8 mouse cellular contexts compared by ENCODE assay signal in genomic region chr4:155963106-155963505, GRCm38 (mm10). TPM values are rescaled to one million over a fixed set of nuclear protein-coding genes. Genes with fewer than 3 reads are reported as not detected.
DNase-seq lines count a peak whose midpoint lies in the region; ATAC-seq lines count a peak whose summit lies in the region.

No protein-coding gene starts in this region.

- no peaks in the 10 kb centered on the region for H3K27me3 ChIP-seq in megakaryocyte, embryonic 14.5 days (replicated peaks)
- no peaks in the 10 kb centered on the region for H3K27me3 ChIP-seq in forebrain, embryonic 15.5 days
- H3K27me3 ChIP-seq in stomach, embryonic 16.5 days (ENCODE audit: control insufficient read depth, insufficient read depth, low read length): no peaks in the 10 kb centered on the region

- H3K4me1 ChIP-seq in megakaryocyte, embryonic 14.5 days: peaks cover 32% of the 10 kb centered on the region
- peaks cover 13% of the 10 kb centered on the region for H3K4me1 ChIP-seq in forebrain, embryonic 15.5 days
- peaks cover 14% of the 10 kb centered on the region for H3K4me1 ChIP-seq in stomach, embryonic 16.5 days (ENCODE audit: control insufficient read depth, insufficient read depth, low read length)

- peak overlapping the region; percentile 53; the same call in 1 of the 2 replicates for H3K9ac ChIP-seq in forebrain, embryonic 15.5 days (replicated peaks)
- peak overlapping the region; percentile 86 for H3K9ac ChIP-seq in stomach, embryonic 16.5 days (ENCODE audit: low read length)

- ATAC-seq in megakaryocyte, adult 5-6 weeks (ENCODE audit: poor library complexity, severe bottlenecking): no peak
- ATAC-seq in forebrain, embryonic 15.5 days (replicated peaks): no peak
- ATAC-seq in stomach, embryonic 16.5 days (ENCODE audit: insufficient read depth, low FRiP score): no peak

- peaks cover 74% of the 10 kb centered on the region for H3K36me3 ChIP-seq in megakaryocyte, embryonic 14.5 days (replicated peaks; ENCODE audit: low read length)
- peaks cover 28% of the 10 kb centered on the region for H3K36me3 ChIP-seq in forebrain, embryonic 15.5 days
- peaks cover 13% of the 10 kb centered on the region for H3K36me3 ChIP-seq in stomach, embryonic 16.5 days (ENCODE audit: control insufficient read depth, insufficient read depth, low read length)

- peak overlapping the region; percentile 91 for H3K4me3 ChIP-seq in megakaryocyte, embryonic 14.5 days (replicated peaks)
- H3K4me3 ChIP-seq in forebrain, embryonic 15.5 days: no peak overlapping the region; the same call in 1 of the 2 replicates
- peak overlapping the region; percentile 68 for H3K4me3 ChIP-seq in stomach, embryonic 16.5 days (replicated peaks; ENCODE audit: low read length)

- no peaks in the 10 kb centered on the region for H3K9me3 ChIP-seq in megakaryocyte, embryonic 14.5 days
- no peaks in the 10 kb centered on the region for H3K9me3 ChIP-seq in forebrain, embryonic 15.5 days
- no peaks in the 10 kb centered on the region for H3K9me3 ChIP-seq in stomach, embryonic 16.5 days (replicated peaks; ENCODE audit: control insufficient read depth, low read length)

- no peak overlapping the region for H3K27ac ChIP-seq in forebrain, embryonic 15.5 days (replicated peaks)
- H3K27ac ChIP-seq in stomach, embryonic 16.5 days (ENCODE audit: low read length): no peak overlapping the region

- no peak overlapping the region for H3K4me2 ChIP-seq in forebrain, embryonic 15.5 days (replicated peaks)
- H3K4me2 ChIP-seq in stomach, embryonic 16.5 days (ENCODE audit: low read depth, low read length): peak overlapping the region; percentile 98

- peak; percentile 13 to 40 for DNase-seq in kidney, postnatal 4 days
- DNase-seq in thymus, postnatal 36 days: no peak
- no peak for DNase-seq in gastrocnemius, adult 18-20 months (ENCODE audit: low spot score)
- no peak for DNase-seq in urinary bladder, postnatal 10 days (ENCODE audit: low spot score)

- WGBS in forebrain, embryonic 15.5 days: 60% methylated on average over 7 of the region's 7 CpGs
- 52% methylated on average over 7 of the region's 7 CpGs for whole genome bisulfite sequencing in stomach, embryonic 16.5 days

RNA-seq across cellular contexts. Expression of gene C1qtnf12, which starts 1.0 kb away (rescaled TPM):
- 30.2 and 64.1 TPM in 2 replicates for polyA plus RNA-seq in megakaryocyte, embryonic 14.5 days (2012; ENCODE audit: insufficient read depth, low replicate concordance)
- total RNA-seq in megakaryocyte, adult 5-6 weeks (2015): 30.3 and 40.1 TPM in 2 replicates
- total RNA-seq in megakaryocyte, adult 5-6 weeks (2017): 9.4 and 14.6 TPM in 2 replicates
- 7.4 and 9.0 TPM in 2 replicates for polyA plus RNA-seq in forebrain, embryonic 15.5 days (2015; fragmentation: Nextera tagmentation; extraction: Ambion mirVana)
- polyA plus RNA-seq in stomach, embryonic 16.5 days (2015; fragmentation: Nextera tagmentation; extraction: Ambion mirVana): 32.0 and 37.6 TPM in 2 replicates
- total RNA-seq in gastrocnemius, adult 18-20 months (2021): 10 to 100 TPM; 16.9 to 19.7 TPM

RNA-seq across cellular contexts. Expression of gene Ube2j2, which starts 19.5 kb away (rescaled TPM):
- 90.8 and 106 TPM in 2 replicates for polyA plus RNA-seq in megakaryocyte, embryonic 14.5 days (2012; ENCODE audit: insufficient read depth, low replicate concordance)
- total RNA-seq in megakaryocyte, adult 5-6 weeks (2015): 65.3 and 67.7 TPM in 2 replicates
- total RNA-seq in megakaryocyte, adult 5-6 weeks (2017): 91.4 and 101 TPM in 2 replicates
- polyA plus RNA-seq in forebrain, embryonic 15.5 days (2015; fragmentation: Nextera tagmentation; extraction: Ambion mirVana): 123 and 127 TPM in 2 replicates
- 71.6 and 74.5 TPM in 2 replicates for polyA plus RNA-seq in stomach, embryonic 16.5 days (2015; fragmentation: Nextera tagmentation; extraction: Ambion mirVana)
- 10 to 100 TPM; 62.3 to 66.4 TPM for total RNA-seq in gastrocnemius, adult 18-20 months (2021)

RNA-seq across cellular contexts. Expression of gene B3galt6, which starts 29.3 kb away (rescaled TPM):
- 3.3 and 5.3 TPM in 2 replicates for polyA plus RNA-seq in megakaryocyte, embryonic 14.5 days (2012; ENCODE audit: insufficient read depth, low replicate concordance)
- 3.5 and 3.6 TPM in 2 replicates for total RNA-seq in megakaryocyte, adult 5-6 weeks (2015)
- 3.5 and 4.0 TPM in 2 replicates for total RNA-seq in megakaryocyte, adult 5-6 weeks (2017)
- 27.8 and 30.2 TPM in 2 replicates for polyA plus RNA-seq in forebrain, embryonic 15.5 days (2015; fragmentation: Nextera tagmentation; extraction: Ambion mirVana)
- 11.0 and 11.6 TPM in 2 replicates for polyA plus RNA-seq in stomach, embryonic 16.5 days (2015; fragmentation: Nextera tagmentation; extraction: Ambion mirVana)
- total RNA-seq in gastrocnemius, adult 18-20 months (2021): 1 to 10 TPM; 1.3 TPM

RNA-seq across cellular contexts. Expression of gene Sdf4, which starts 29.6 kb away (rescaled TPM):
- polyA plus RNA-seq in megakaryocyte, embryonic 14.5 days (2012; ENCODE audit: insufficient read depth, low replicate concordance): 29.6 and 45.2 TPM in 2 replicates
- 43.6 and 57.5 TPM in 2 replicates for total RNA-seq in megakaryocyte, adult 5-6 weeks (2015)
- total RNA-seq in megakaryocyte, adult 5-6 weeks (2017): 216 and 221 TPM in 2 replicates
- 114 and 117 TPM in 2 replicates for polyA plus RNA-seq in forebrain, embryonic 15.5 days (2015; fragmentation: Nextera tagmentation; extraction: Ambion mirVana)
- 165 and 166 TPM in 2 replicates for polyA plus RNA-seq in stomach, embryonic 16.5 days (2015; fragmentation: Nextera tagmentation; extraction: Ambion mirVana)
- total RNA-seq in gastrocnemius, adult 18-20 months (2021): 10 to 100 TPM; 77.2 to 85.0 TPM

RNA-seq across cellular contexts. Expression of gene Tnfrsf4, which starts 50.5 kb away (rescaled TPM):
- 2.3 and 9.4 TPM in 2 replicates for polyA plus RNA-seq in megakaryocyte, embryonic 14.5 days (2012; ENCODE audit: insufficient read depth, low replicate concordance)
- total RNA-seq in megakaryocyte, adult 5-6 weeks (2015): 1.5 and 2.1 TPM in 2 replicates
- 1.2 and 2.8 TPM in 2 replicates for total RNA-seq in megakaryocyte, adult 5-6 weeks (2017)
- polyA plus RNA-seq in forebrain, embryonic 15.5 days (2015; fragmentation: Nextera tagmentation; extraction: Ambion mirVana): 0.83 and 0.95 TPM in 2 replicates
- 0.30 and 0.87 TPM in 2 replicates for polyA plus RNA-seq in stomach, embryonic 16.5 days (2015; fragmentation: Nextera tagmentation; extraction: Ambion mirVana)
- 1 to 10 TPM; 1.2 to 1.3 TPM for total RNA-seq in gastrocnemius, adult 18-20 months (2021)

Comparison
In these comparisons a context has a peak if more than half of its experiments do, and no peak if none do; other contexts are left out.
1. DNase-seq: peak in kidney, postnatal 4 days (2 of 2); none in thymus, postnatal 36 days (0 of 2), gastrocnemius, adult 18-20 months (single experiment) and urinary bladder, postnatal 10 days (single experiment).